Mouse (Mus musculus): ENCODE data around the gene Otop2.

GRCm38 (mm10) chr11:115359293-115359692 is 52.3 kb downstream of the Otop2 start:
- TF ChIP-seq GATA1 (IDR thresholded peaks at IDR 0.05; ENCODE audit: borderline replicate concordance, low read length) (no peak), FLI1 (IDR thresholded peaks at IDR 0.05; ENCODE audit: low read length) (no peak)

Data from megakaryocyte, embryonic 14.5 days (primary cell).